Mouse (Mus musculus) ES-Bruce4 (cell line): ENCODE data around the gene Skap2.

ENCODE experiments used
- CTCF ChIP-seq: IDR thresholded peaks from one replicate; pipeline ENCODE4 v1.8.1; 2011; ENCODE audit warnings: low read depth, low read length
- POLR2A ChIP-seq: IDR thresholded peaks from one replicate; pipeline ENCODE4 v1.8.1; 2011; ENCODE audit warnings: low read length; ENCODE audit not compliant: insufficient read depth

- TF ChIP-seq POLR2A (no peak), CTCF (no peak)
Measured at GRCm38 (mm10) chr6:52022363-52022762, 10.0 kb upstream of the Skap2 start.
